Mouse (Mus musculus) liver, adult 2 months (tissue): Measurements from ENCODE around the gene Mxra7. TPM values are rescaled to one million over a fixed set of nuclear protein-coding genes. Genes with fewer than 3 reads are reported as not detected.
A peak's percentile ranks its signal among the peaks of the same experiment; 100 is the strongest.
"Not testable (repeated sequence)": the region's sequence is repeated elsewhere in the genome, so short reads cannot be mapped to it uniquely, and the experiment has no call there.

ENCODE experiments used
- DNase-seq: peaks from one replicate; pipeline ENCODE4 v3.0.0-alpha.2; 2011; ENCODE audit warnings: low read depth, low spot score; ENCODE audit errors: extremely low read depth
- H3K27ac ChIP-seq: fragments of 200-500 bp; replicated peaks from 2 replicates; pipeline ENCODE4 v1.5.1; 2012; ENCODE audit warnings: low read depth, mild to moderate bottlenecking, control low read depth, inconsistent platforms, low read length; ENCODE audit not compliant: insufficient read depth
- H3K27me3 ChIP-seq: fragments of 200-500 bp; 2 replicates; pipeline ENCODE4 v1.6.1; 2012; ENCODE audit warnings: mild to moderate bottlenecking, moderate library complexity, low read length, inconsistent platforms; ENCODE audit not compliant: control insufficient read depth, insufficient read depth
- H3K36me3 ChIP-seq: fragments of 200-500 bp; 2 replicates; pipeline ENCODE4 v1.6.1; 2012; ENCODE audit warnings: low read length, inconsistent platforms; ENCODE audit not compliant: control insufficient read depth, insufficient read depth
- H3K4me1 ChIP-seq: fragments of 200-500 bp; 2 replicates; pipeline ENCODE4 v1.6.1; 2011; ENCODE audit warnings: low read length; ENCODE audit not compliant: control insufficient read depth, insufficient read depth
- H3K4me3 ChIP-seq: fragments of 200-500 bp; 2 replicates; pipeline ENCODE4 v1.5.1; 2011; ENCODE audit warnings: low read depth, mild to moderate bottlenecking, control low read depth, low read length, moderate library complexity; ENCODE audit not compliant: insufficient read depth
- H3K79me2 ChIP-seq: fragments of 200-500 bp; 2 replicates; pipeline ENCODE4 v1.6.1; 2012; ENCODE audit warnings: inconsistent platforms, mild to moderate bottlenecking, low read length, moderate library complexity; ENCODE audit not compliant: control insufficient read depth, insufficient read depth
- H3K9ac ChIP-seq: fragments of 200-500 bp; 2 replicates; pipeline ENCODE4 v1.6.1; 2012; ENCODE audit warnings: low read depth, mild to moderate bottlenecking, control low read depth, inconsistent platforms, low read length
- CTCF ChIP-seq: fragments of 200-500 bp; IDR thresholded peaks from 2 replicates; pipeline ENCODE4 v1.5.1; 2011; ENCODE audit warnings: low read depth, low read length, control low read depth
- POLR2A ChIP-seq: fragments of 200-500 bp; IDR thresholded peaks from 2 replicates; pipeline ENCODE4 v1.6.1; 2011; ENCODE audit warnings: low read length, control low read depth; ENCODE audit not compliant: insufficient read depth; ENCODE audit errors: extremely low read depth
- WGBS: fragments of 180-500 bp; shearing (Covaris S2); methylation state at CpG from one replicate; pipeline ENCODE4 v1.1.7; 2018; 5-methylcytosine and 5-hydroxymethylcytosine counted together
- polyA plus RNA-seq: library from polyadenylated mRNA; depleted of rRNA; stranded (reverse); fragments of >200 nt; gene quantifications from 2 replicates; pipeline ENCODE4 v1.2.3, GENCODE M21; 2012
- total RNA-seq: library from RNA; depleted of rRNA; stranded (reverse); fragments of >200 nt; gene quantifications from 2 replicates; pipeline ENCODE4 v1.2.3, GENCODE M21; 2014

Mxra7 gene
- total and polyA plus RNA-seq, 2 experiments: 1.4 to 3.4 TPM

DNA sequence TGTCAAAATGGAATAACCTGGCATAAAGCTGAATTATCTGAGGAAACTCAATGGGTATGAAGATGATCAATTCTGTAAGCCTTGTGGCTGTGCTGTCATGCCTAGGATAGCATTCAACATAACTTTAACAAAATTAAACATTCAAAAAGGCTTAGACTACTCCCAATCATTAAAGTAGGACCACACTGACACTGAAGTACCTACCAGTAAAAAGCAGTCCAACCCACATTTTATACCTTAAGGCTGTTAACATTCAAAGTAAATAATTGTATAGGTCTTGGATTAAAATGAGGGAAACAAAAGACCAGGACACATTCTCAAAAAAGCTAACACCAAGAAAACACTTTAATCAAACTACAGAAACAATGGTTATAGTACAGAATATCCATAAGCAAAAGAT is 21.7 kb upstream of the Mxra7 start:
- Histone ChIP-seq H3K79me2 (peaks cover 16% of the 10 kb centered on the region), H3K27me3 (no peaks in the 10 kb centered on the region), H3K36me3 (peaks cover 32% of the 10 kb centered on the region), H3K4me3 (no peak overlapping the region), H3K4me1 (peaks cover 4% of the 10 kb centered on the region), H3K9ac (no peak overlapping the region), H3K27ac (no peak overlapping the region)
- no peak for DNase-seq
- no peak for TF ChIP-seq CTCF
- no peak for TF ChIP-seq POLR2A

DNA sequence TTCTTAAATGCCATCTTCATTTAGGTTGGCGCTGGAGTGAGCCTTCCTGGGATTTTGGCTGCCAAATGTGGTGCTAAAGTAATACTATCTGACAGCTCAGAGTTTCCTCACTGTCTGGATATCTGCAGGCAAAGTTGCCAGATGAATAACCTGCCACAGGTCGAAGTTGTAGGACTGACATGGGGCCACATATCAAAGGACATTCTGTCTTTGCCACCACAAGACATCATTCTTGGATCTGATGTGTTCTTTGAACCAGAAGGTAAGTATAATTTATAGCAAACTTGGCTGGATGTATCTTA is 21.0 kb upstream of the Mxra7 start:
- WGBS: 45% methylated on average over 2 of the region's 2 CpGs
- not testable (repeated sequence) for H3K4me1 ChIP-seq, H3K4me3 ChIP-seq, H3K27me3 ChIP-seq, H3K9ac ChIP-seq, H3K27ac ChIP-seq
- peaks cover 32% of the 10 kb centered on the region for H3K36me3 ChIP-seq
- peaks cover 12% of the 10 kb centered on the region for H3K79me2 ChIP-seq
- peak; percentile 30 for DNase-seq

- 55% methylated on average over 5 of the region's 5 CpGs for WGBS
- H3K27ac ChIP-seq: no peak overlapping the region
- peaks cover 2% of the 10 kb centered on the region for H3K4me1 ChIP-seq
- no peak for TF ChIP-seq POLR2A
- no peak for TF ChIP-seq CTCF
- DNase-seq: peak; percentile 70
- H3K36me3 ChIP-seq: peaks cover 32% of the 10 kb centered on the region
- H3K27me3 ChIP-seq: no peaks in the 10 kb centered on the region
- H3K4me3 ChIP-seq: no peak overlapping the region
- peaks cover 12% of the 10 kb centered on the region for H3K79me2 ChIP-seq
- no peak overlapping the region for H3K9ac ChIP-seq
Observed at GRCm38 (mm10) chr11:116848086-116848876, 20.4 kb upstream of the Mxra7 start.

DNA sequence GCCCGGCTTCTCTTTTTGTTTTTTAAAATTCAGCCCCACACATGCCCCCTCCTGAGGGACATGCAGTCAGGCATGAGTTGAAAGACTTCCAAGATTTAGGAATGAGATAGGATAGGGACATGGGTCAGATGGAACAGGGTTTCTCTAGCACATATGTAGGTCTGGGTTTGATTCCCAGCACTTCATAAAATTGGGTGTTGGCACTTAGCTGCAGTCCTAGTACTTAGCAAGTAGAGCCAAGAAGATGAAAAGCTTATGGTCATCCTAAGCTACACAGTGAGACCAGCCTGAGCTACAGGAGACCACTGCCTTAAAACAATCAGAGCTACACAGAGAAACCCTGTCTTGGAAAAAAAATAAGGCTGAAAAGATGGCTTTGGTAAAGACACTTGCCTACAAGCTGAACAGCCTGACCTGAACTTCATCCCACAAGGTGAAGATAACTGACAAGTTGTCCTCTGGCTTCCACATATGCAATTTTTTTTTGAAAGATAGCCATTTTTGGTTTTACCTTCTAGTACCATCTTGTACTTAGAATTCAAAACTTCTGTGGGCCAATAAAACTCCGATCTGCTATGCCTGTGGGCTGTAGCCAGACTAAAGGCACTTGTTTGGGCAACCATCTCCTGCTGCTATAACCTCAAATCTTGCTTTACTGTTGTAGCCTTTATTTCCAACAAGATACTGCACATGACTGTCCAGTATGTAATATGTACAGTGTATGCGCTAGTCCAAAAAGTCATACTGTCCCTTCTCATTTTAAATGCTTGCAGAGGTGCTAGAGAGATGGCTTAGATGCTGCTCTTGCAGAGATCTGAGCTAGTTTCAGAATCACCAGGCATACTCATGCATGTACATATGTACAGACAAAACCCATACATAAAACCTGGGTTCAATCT is 19.6 kb upstream of the Mxra7 start:
- Histone ChIP-seq H3K27ac (no peak overlapping the region), H3K36me3 (peaks cover 32% of the 10 kb centered on the region), H3K4me1 (peaks cover 2% of the 10 kb centered on the region), H3K27me3 (no peaks in the 10 kb centered on the region), H3K9ac (no peak overlapping the region), H3K79me2 (peaks cover 9% of the 10 kb centered on the region), H3K4me3 (no peak overlapping the region)
- no peak for TF ChIP-seq POLR2A
- no peak for TF ChIP-seq CTCF
- DNase-seq: no peak
- WGBS: 89% methylated on average over 3 of the region's 3 CpGs

GRCm38 (mm10) chr11:116846593-116847181 is 18.8 kb upstream of the Mxra7 start:
- H3K79me2 ChIP-seq: peaks cover 3% of the 10 kb centered on the region; the same call in 1 of the 2 replicates
- DNase-seq: no peak
- WGBS: 75% methylated on average over 4 of the region's 4 CpGs
- no peaks in the 10 kb centered on the region for H3K27me3 ChIP-seq
- H3K9ac ChIP-seq: no peak overlapping the region
- TF ChIP-seq POLR2A: no peak
- TF ChIP-seq CTCF: no peak
- H3K27ac ChIP-seq: no peak overlapping the region
- no peak overlapping the region for H3K4me3 ChIP-seq
- peaks cover 31% of the 10 kb centered on the region for H3K36me3 ChIP-seq
- peaks cover 3% of the 10 kb centered on the region for H3K4me1 ChIP-seq
